Mouse (Mus musculus) mouse embryonic stem cell (cell line): ENCODE data around the gene Aig1.

ENCODE experiments used
- in situ Hi-C, 2 experiments: fragments of 300-500 bp; cut with MboI; formaldehyde crosslinking; loops; 1 replicate in 1 of 2; 3 replicates in 1 of 2; pipeline ENCODE4 v1.14.3; 2019 to 2020; ENCODE audit warnings: low sequenced_read_pairs in 2 of 2, low pct_unique_long_range_greater_than_20kb in 1 of 2, mixed read lengths in 1 of 2; ENCODE audit not compliant: unreplicated experiment in 1 of 2

Aig1 gene

DNA sequence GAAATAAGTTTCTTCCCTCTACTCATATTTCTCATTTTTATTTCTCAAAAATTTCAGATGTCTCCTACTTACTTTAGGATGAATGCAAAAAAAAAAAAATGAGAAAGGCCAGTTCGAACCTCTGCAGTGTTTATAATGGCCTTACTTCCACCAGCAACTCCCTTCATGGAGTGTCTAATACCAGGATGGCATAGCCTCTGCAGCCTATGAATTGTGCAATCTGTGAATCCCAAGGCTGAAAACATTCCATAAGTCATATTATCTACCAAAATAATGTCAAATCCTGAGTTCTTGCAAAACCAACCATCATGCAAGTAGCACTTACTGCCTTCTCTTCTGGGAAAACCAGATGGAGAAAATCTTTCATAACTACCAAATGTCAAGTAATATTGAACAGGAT lies 75.3 kb downstream of the Aig1 start:
- in situ Hi-C loops = no loop called here

GRCm38 (mm10) chr10:13792788-13793187 lies 76.0 kb downstream of the Aig1 start:
- in situ Hi-C loops = no loop called here

GRCm38 (mm10) chr10:13789604-13790003 lies 79.2 kb downstream of the Aig1 start:
- in situ Hi-C loops = no loop called here

DNA sequence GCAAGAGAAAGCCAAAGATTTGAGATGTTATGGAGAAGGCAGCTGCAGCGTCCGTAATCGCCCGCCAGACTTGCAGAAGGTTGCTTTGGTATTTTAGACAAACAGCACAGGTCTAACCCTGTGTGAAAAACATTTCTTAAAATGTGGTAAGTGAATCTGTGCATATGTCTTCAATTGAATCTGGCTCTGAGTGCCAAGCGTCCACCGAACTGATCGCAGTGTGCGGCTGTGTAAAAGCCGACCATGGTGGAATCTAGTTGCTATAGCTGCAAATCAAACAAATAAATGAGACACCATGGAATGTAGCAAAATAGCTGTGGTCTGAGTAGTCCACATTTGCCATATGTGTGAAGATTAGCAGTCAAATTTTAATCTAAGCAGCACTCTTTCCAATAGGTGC lies 80.7 kb downstream of the Aig1 start:
- in situ Hi-C loops = no loop called here

DNA sequence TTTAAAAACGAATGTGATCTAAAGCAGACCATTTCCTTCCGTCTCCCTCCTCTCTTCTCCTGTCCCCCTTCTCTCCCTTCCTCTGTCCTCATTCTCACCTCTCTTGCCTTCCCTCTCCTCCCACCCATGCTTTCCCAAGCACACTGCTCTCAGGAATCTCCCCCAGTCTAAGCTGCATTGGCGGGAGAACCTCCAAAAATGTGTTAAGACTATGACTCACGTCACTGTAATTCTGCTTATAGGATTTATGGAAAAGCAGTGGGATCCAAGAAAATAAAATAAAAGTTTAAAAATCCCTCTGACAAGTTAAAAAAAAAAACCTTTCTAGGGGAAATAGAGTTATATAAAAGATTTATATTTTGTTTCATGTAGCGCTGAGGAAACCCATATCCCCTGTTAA lies 86.0 kb downstream of the Aig1 start:
- in situ Hi-C loops = no loop called here

GRCm38 (mm10) chr10:13782235-13782757 lies 86.5 kb downstream of the Aig1 start:
- in situ Hi-C loops = no loop called here

DNA sequence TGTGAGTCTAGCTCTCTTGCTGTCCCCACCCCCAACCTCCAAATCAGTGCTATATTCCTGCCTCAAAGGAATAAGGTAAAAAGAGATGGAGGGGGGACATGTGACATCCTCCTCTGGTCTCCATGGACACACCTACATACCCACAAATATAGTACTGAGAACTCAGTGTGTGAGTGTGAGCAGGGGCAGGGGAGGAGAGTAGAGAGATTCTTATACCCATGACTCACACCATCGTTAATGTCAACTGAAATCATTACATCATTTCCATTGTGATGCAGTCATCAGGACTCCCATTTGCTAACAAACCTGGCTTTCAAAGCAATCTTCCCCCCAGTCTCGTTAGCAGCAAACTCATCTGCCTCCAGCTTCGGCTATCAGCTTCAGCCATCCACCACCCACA lies 92.8 kb downstream of the Aig1 start:
- in situ Hi-C loops = no loop called here

DNA sequence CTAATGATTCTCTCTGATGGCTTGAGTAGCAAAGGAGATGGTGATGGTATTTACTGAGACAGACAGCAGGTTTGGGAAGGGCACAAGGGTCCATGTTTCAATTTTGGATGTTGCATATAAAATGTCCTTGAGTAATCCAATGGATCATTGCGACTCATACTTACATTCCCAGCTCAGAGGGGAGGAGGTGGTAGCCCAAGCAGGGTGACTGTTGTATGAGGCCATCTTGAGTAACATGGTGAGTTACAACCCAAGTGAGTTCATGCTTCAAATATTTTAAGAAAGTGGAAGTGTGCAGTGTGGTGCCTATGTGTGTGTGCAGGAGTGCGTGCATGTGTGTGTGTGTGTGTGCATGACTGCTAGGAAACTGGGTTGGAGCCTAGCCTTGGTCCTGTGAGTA lies 93.4 kb downstream of the Aig1 start:
- in situ Hi-C loops = no loop called here

DNA sequence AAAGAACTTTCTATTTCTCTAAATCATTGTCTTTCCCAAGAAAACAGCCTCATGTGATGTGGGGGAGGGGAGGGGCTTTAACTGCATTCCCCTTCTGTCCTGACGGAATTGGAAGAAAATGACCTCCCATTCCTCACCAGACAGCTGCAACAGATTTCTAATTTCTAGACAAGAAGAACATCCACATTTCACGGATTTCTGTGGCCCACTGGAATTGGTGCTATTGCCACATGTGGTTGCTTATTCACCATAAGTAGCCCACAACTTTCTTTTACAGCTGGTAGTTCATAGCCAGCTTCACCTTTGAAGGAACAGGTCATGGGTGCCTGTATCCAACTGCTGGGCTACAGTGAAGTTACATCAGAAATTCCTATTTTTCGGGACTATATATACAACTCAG lies 93.9 kb downstream of the Aig1 start:
- in situ Hi-C loops = no loop called here

DNA sequence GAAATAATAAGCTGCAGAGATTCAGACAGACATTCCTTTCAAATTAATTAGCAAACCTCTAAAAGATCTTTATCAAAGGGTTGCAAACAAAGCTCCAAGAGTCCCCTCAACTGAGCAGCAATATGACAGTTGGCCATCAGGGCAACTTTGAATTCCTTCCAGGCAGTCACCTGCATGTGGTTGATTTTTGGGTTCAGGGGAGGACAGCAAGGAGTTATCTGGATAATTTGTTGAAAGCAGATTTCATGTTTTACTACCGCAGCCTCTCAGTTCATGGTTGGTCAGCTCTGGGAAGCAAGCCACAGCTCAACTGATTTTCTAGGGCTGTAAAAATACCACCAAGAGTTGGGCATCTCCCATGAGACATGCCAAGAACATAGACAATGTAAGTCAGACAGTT lies 98.1 kb downstream of the Aig1 start:
- in situ Hi-C loops = no loop called here

- in situ Hi-C loops = no loop called here
These were observed 99.0 kb downstream of the Aig1 start for GRCm38 (mm10) chr10:13769789-13770188.

DNA sequence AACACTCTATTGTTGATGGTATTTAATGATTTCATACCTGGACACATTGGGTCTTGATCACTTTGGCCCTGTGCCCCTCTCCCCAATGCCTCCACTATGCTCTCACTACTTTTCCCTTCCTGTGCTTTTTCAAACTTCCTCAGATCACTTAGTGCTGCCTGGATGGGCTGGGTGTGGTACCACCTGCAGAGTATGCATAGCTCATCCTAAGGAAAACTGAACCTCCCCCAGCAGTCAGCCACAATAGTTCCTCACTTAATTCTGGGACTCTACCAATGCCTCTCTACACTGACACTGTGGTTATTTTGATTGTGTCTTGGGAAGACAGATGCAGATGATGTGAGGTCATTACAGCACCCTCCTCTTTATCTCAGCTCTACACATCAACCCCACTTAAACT lies 99.9 kb downstream of the Aig1 start:
- in situ Hi-C loops = no loop called here

DNA sequence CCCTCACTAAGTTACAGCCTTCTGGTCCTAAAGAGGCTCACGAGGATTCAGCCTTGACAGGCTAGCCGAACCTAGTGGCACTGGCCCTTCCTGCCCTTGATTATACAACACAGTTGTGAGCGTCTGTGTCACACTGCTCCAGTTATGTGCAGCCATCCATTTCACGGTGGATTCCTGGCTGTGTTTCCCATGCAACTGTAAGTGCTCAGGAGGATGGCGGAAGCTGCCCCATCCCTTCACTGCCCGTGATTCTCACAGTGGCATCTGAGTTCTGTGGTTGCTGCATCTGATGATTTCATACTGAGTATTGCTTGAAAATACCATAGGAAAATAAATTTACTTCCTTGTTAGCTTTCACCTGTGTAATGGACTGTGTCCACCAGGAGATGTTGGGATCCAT lies 101.7 kb downstream of the Aig1 start:
- in situ Hi-C loops = no loop called here

DNA sequence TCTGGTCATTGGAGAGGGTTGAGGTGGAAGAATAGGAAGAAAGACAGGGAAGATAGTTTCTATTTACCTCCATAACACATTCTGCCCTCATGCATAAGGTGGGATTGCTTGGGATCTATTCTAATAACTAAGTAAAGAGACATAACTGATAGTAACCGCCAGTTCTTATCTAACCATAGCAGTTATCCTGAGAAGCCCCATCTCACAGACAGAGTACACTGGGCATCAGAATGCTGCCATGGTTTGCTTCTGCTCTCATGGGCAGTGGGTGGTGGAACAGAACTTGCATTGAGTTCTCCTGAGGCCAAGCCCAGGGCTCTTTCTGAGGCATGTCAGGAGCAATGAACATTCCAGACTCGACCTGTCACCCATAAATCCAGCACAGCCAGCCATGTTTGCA lies 105.6 kb downstream of the Aig1 start:
- in situ Hi-C loops = no loop called here

DNA sequence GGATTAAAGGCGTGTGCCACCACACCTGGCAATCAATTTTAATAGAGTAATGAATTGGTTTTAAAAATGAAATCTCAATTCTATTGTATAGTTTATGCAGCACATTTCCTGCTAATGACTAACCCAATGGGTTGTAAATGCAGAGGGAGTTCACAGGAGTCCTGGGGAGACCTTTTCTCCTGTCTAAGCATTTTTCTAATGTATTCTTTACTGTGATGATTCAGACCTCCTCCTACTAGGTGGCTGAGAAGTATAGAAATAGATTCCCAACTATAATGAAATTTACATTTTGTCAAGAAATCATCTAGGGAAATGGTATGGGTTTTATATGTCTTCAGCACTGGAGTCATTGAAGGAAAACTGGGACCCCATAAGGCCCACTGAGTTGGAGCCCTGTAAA lies 114.1 kb downstream of the Aig1 start:
- in situ Hi-C loops = no loop called here

DNA sequence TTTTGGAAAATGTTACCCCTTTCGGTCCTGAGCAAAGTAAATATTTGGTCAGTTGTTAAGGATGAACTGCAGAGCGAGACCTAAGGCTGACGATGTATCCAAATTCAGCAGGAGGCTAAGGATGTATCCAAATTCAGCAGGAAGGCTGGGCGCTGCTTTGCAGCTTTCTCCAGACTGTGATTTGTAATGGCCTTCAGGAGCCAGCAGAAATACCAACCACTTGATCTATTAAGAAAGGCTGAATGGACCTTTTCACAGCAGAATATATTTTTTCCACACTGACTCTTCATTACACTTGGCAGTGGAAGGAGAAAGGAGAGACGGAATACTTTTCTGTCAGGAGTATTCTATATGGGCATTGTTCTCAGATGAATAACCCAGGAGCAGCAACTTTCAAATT lies 115.0 kb downstream of the Aig1 start:
- in situ Hi-C loops = no loop called here

DNA sequence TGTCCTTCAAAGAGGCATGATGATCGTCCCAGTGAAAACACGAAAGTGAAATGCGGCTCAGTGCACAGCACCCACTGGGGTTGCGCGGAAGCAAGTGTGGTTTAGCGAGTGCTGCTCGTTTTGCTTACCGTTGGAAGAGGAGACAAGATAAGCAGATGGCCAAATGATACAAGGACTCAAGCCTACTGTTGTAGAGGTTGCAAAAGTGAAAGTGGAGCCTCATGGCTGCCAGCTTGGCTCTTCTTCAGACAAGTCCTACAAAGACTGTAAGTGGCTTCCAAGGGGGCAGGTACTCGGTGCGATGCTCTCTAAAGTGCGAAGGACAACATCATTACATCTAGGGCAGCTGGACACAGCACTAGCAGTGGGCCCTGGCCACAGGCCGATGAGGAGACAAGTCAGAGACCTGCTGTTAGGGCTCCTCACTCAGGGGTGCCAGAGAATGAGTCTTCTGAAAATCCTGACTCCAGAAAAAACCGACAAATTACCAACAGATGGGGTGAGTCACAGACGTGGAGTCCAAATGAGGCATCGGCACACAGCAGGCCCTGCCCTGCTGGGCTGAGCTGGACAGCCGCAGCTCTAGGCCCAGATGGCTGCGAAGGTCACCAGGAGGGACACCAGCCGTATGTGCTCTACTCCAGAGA lies 129.2 kb downstream of the Aig1 start:
- in situ Hi-C loops = no loop called here

GRCm38 (mm10) chr10:13730039-13730748 lies 138.6 kb downstream of the Aig1 start:
- in situ Hi-C loops = no loop called here

DNA sequence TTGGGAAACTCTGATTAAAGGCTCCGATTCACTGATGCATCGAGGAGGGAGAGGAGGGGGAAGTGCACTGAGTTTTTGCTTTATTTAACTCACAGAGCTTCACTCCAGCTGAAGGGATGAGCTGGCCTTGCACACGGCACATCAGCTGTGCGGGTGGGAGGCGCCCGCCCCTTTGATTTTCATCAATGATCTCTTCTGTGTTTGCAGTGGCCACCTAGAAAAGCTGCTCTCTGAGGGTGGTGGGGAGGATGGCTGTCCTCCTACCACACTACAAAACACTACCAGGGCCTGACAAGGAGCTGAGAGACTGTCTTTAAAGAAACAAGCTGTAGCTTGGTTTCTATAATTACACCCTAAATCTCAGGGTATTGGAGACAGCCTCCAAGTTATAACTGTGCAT lies 141.1 kb downstream of the Aig1 start:
- in situ Hi-C loops = no loop called here

DNA sequence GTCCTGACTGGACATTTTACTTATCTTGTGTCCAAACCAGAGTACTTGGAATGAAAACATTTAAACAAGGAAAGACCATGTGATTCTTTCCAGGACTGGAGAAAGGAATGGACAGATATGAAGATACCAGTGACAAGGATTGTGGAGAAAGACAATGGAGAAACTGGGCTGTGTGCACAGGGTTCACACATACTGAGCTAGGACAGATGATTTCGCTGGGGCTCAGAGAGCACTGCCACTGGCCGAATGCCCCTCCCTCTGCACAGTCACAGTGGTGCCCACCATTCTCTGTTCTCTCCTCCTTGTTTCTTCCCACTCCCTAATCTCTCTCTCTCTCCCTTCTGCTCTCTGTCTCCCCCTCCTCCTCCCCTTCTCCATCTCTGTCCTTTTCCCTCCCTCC lies 142.6 kb downstream of the Aig1 start:
- in situ Hi-C loops = no loop called here
